Mouse (Mus musculus) stomach, embryonic 16.5 days (tissue): ENCODE data around the gene Gm38431. TPM values are rescaled to one million over a fixed set of nuclear protein-coding genes. Genes with fewer than 3 reads are reported as not detected.

Experiments
- ATAC-seq: fragments of 200-750 bp; cut with Nextera tagmentation; 2 replicates; pipeline ENCODE4 v1.8.0; 2017; ENCODE audit warnings: moderate number of reproducible peaks, moderate TSS enrichment; ENCODE audit not compliant: insufficient read depth, low FRiP score
- H3K27ac ChIP-seq: fragments of 300-500 bp; sonication (generic); 2 replicates; pipeline ENCODE4 v1.5.1; 2014; ENCODE audit warnings: low read length
- H3K27me3 ChIP-seq: fragments of 300-500 bp; sonication (generic); 2 replicates; pipeline ENCODE4 v1.6.1; 2014; ENCODE audit warnings: low read length, control low read depth, mixed read lengths; ENCODE audit not compliant: control insufficient read depth, insufficient read depth
- H3K36me3 ChIP-seq: fragments of 300-500 bp; sonication (generic); 2 replicates; pipeline ENCODE4 v1.6.1; 2014; ENCODE audit warnings: low read length; ENCODE audit not compliant: control insufficient read depth, insufficient read depth
- H3K4me1 ChIP-seq: fragments of 300-500 bp; sonication (generic); 2 replicates; pipeline ENCODE4 v1.6.1; 2014; ENCODE audit warnings: low read length, control low read depth, mixed read lengths; ENCODE audit not compliant: control insufficient read depth, insufficient read depth
- H3K4me2 ChIP-seq: fragments of 300-500 bp; sonication (generic); 2 replicates; pipeline ENCODE4 v1.6.1; 2014; ENCODE audit warnings: low read depth, low read length, mixed read lengths
- H3K4me3 ChIP-seq: fragments of 300-500 bp; sonication (generic); replicated peaks from 2 replicates; pipeline ENCODE4 v1.5.1; 2014; ENCODE audit warnings: mild to moderate bottlenecking, low read length
- H3K9ac ChIP-seq: fragments of 300-500 bp; sonication (generic); 2 replicates; pipeline ENCODE4 v1.6.1; 2014; ENCODE audit warnings: low read length
- H3K9me3 ChIP-seq: fragments of 300-500 bp; sonication (generic); replicated peaks from 2 replicates; pipeline ENCODE4 v1.6.1; 2016; ENCODE audit warnings: low read length, control low read depth; ENCODE audit not compliant: control insufficient read depth
- WGBS: fragments of 180-500 bp; shearing (Covaris S2); extraction: QIAGEN DNeasy Blood & Tissue Kit; methylation state at CpG from one replicate; pipeline ENCODE4 v1.1.7; 2014; 5-methylcytosine and 5-hydroxymethylcytosine counted together
- microRNA counts: library from miRNA; unstranded; fragments of <30 nt; microRNA quantifications from one replicate; lab custom pipeline; 2016
- microRNA-seq: library from miRNA; unstranded; fragments of <30 nt; microRNA quantifications from one replicate; pipeline ENCODE4, GENCODE M21; 2016
- polyA plus RNA-seq: library from polyadenylated mRNA; unstranded; fragments of >200 nt; fragmentation: Nextera tagmentation; extraction: Ambion mirVana; gene quantifications from 2 replicates; pipeline ENCODE4 v1.2.1, GENCODE M21; 2015

The Gm38431 gene
- polyA plus RNA-seq, 1 experiment from 2014 or later, result 1.2 TPM

- Histone ChIP-seq H3K36me3 (no peaks in the 10 kb centered on the region), H3K9ac (no peak overlapping the region), H3K27me3 (peaks cover 10% of the 10 kb centered on the region), H3K9me3 (no peaks in the 10 kb centered on the region), H3K4me2 (no peak overlapping the region), H3K4me3 (no peak overlapping the region), H3K27ac (no peak overlapping the region), H3K4me1 (peaks cover 12% of the 10 kb centered on the region)
- 80% methylated on average over 3 of the region's 3 CpGs for WGBS
- no peak for ATAC-seq
Measured at GRCm38 (mm10) chr9:21021363-21021762, 70.4 kb downstream of the Gm38431 start.

- WGBS, result 72% methylated on average over 2 of the region's 2 CpGs
- H3K4me2 ChIP-seq, result no peak overlapping the region
- ATAC-seq, result no peak
Measured at GRCm38 (mm10) chr9:21018600-21018999, 73.2 kb downstream of the Gm38431 start.

More at GRCm38 (mm10) chr9:21018600-21018999, 73.2 kb downstream of the Gm38431 start:
- Histone ChIP-seq H3K27ac (no peak overlapping the region), H3K4me3 (no peak overlapping the region), H3K9ac (no peak overlapping the region), H3K27me3 (peaks cover 10% of the 10 kb centered on the region), H3K9me3 (no peaks in the 10 kb centered on the region), H3K4me1 (peaks cover 20% of the 10 kb centered on the region), H3K36me3 (no peaks in the 10 kb centered on the region)

MicroRNAs encoded within 50 kb of the gene (microRNA counts, 519-probe panel; counts per million panel counts)
- microRNA mmu-miR-1900 (lab: Ali Mortazavi, UCI), result 2,861 counts per million, percentile 65 among the panel's probes with 10 or more counts

Small RNAs within 50 kb of the gene (microRNA-seq; reads per million reads assigned to microRNA genes)
- gene Mir1900, result not detected
- gene Mir7082, result not detected

Other genes starting within 250 kb of the Gm38431 start
- 14.2 and 16.8 TPM in 2 replicates for gene A230050P20Rik, start 223.4 kb downstream of the Gm38431 start, polyA plus RNA-seq
- 8.2 and 9.1 TPM in 2 replicates for gene Angptl6, start 212.3 kb downstream of the Gm38431 start, polyA plus RNA-seq
- 74.6 and 77.5 TPM in 2 replicates for gene Ppan, start 203.8 kb downstream of the Gm38431 start, polyA plus RNA-seq
- gene Eif3g, start 193.4 kb downstream of the Gm38431 start, polyA plus RNA-seq, result 272 and 293 TPM in 2 replicates
- gene Dnmt1, start 132.1 kb downstream of the Gm38431 start, polyA plus RNA-seq, result 75.5 and 75.7 TPM in 2 replicates
- 38.2 and 39.9 TPM in 2 replicates for gene S1pr2, start 115.2 kb downstream of the Gm38431 start, polyA plus RNA-seq
- 131 and 141 TPM in 2 replicates for gene Mrpl4, start 89.3 kb downstream of the Gm38431 start, polyA plus RNA-seq
- 15.0 and 16.3 TPM in 2 replicates for gene Icam1, start 76.0 kb downstream of the Gm38431 start, polyA plus RNA-seq
- 5.9 and 8.6 TPM in 2 replicates for gene Icam4, start 62.6 kb downstream of the Gm38431 start, polyA plus RNA-seq
- gene Icam5, start 59.9 kb downstream of the Gm38431 start, polyA plus RNA-seq, result 0.14 and 0.15 TPM in 2 replicates
- 0.46 and 0.89 TPM in 2 replicates for gene Zglp1, start 24.9 kb downstream of the Gm38431 start, polyA plus RNA-seq
- gene Gm49373, start 18.9 kb downstream of the Gm38431 start, polyA plus RNA-seq, result 0.26 and 0.49 TPM in 2 replicates
- gene Fdx1l, start 18.4 kb downstream of the Gm38431 start, polyA plus RNA-seq, result 48.7 and 49.7 TPM in 2 replicates
- gene Raver1, start within 50 bp of the Gm38431 start, polyA plus RNA-seq, result 40.3 and 40.8 TPM in 2 replicates
- gene Tyk2, start 39.2 kb upstream of the Gm38431 start, polyA plus RNA-seq, result 16.7 and 18.2 TPM in 2 replicates
- 250 TPM in 2 replicates for gene Cdc37, start 58.0 kb upstream of the Gm38431 start, polyA plus RNA-seq
- 4.7 TPM in 2 replicates for gene Pde4a, start 73.7 kb upstream of the Gm38431 start, polyA plus RNA-seq
- gene Keap1, start 147.4 kb upstream of the Gm38431 start, polyA plus RNA-seq, result 52.5 and 56.4 TPM in 2 replicates
- gene S1pr5, start 156.4 kb upstream of the Gm38431 start, polyA plus RNA-seq, result 1.8 and 2.0 TPM in 2 replicates
- 53.3 and 55.7 TPM in 2 replicates for gene Atg4d, start 173.3 kb upstream of the Gm38431 start, polyA plus RNA-seq
- gene Kri1, start 196.0 kb upstream of the Gm38431 start, polyA plus RNA-seq, result 15.2 and 18.2 TPM in 2 replicates
- 47.4 and 51.5 TPM in 2 replicates for gene Cdkn2d, start 199.4 kb upstream of the Gm38431 start, polyA plus RNA-seq
- gene Ap1m2, start 220.3 kb upstream of the Gm38431 start, polyA plus RNA-seq, result 77.7 and 86.3 TPM in 2 replicates
- gene Slc44a2, start 228.7 kb upstream of the Gm38431 start, polyA plus RNA-seq, result 116 and 130 TPM in 2 replicates